ENCODE assay signal across 8 mouse cellular contexts in the genomic region with DNA sequence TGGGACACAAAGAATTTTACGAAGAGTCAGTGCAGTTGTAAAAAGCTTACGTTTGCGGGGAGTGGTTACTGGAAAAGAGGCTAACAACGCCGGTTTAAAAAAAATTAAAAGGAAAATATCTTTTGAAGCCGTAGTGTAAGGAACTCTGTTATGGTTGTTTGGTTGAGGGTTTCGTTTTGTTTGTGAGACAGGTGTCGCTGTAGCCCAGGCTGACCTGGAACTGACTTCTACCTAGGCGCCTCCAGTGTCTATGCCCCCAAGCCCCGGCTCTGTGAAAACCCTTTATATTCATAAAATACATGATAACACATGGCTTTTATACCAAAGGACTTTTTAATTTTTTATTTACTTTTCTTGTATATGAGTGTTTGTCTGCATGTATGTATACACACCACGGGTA. TPM values are rescaled to one million over a fixed set of nuclear protein-coding genes. Genes with fewer than 3 reads are reported as not detected.
DNase-seq lines count a peak whose midpoint lies in the region; ATAC-seq and TF ChIP-seq lines count a peak whose summit lies in the region.

No protein-coding gene starts in this region.

- H3K4me2 ChIP-seq in limb, embryonic 14.5 days (replicated peaks; ENCODE audit: low read depth, low read length, severe bottlenecking), result peak overlapping the region; percentile 60

- peak in 1 of 2 experiments; percentile 10 for DNase-seq in heart, adult 2 months
- no peak for DNase-seq in heart, postnatal 10 days
- peak; percentile 17 for DNase-seq in gonadal fat pad, adult 2 months (ENCODE audit: low read depth)
- DNase-seq in limb, embryonic 14.5 days (ENCODE audit: low spot score), result no peak
- peak; percentile 18 for DNase-seq in neural tube, embryonic 10.5 days (ENCODE audit: extremely low spot score, low spot score)
- no peak for DNase-seq in frontal cortex, adult 2 months (ENCODE audit: extremely low spot score in 1 of 2, low spot score in 1 of 2)
- DNase-seq in ovary, adult 18-20 months (ENCODE audit: low spot score), result no peak

- H3K36me3 ChIP-seq in heart, adult 2 months (ENCODE audit: control insufficient read depth, insufficient read depth, low read length), result no peaks in the 10 kb centered on the region
- peaks cover 1% of the 10 kb centered on the region; the same call in 1 of the 2 replicates for H3K36me3 ChIP-seq in limb, embryonic 14.5 days (ENCODE audit: control insufficient read depth, insufficient read depth, low read length)

- H3K9ac ChIP-seq in heart, adult 2 months (ENCODE audit: low read depth, low read length), result peak overlapping the region; percentile 53
- peak overlapping the region; percentile 49 for H3K9ac ChIP-seq in limb, embryonic 14.5 days (ENCODE audit: low read depth, low read length, severe bottlenecking)

- 3% methylated on average over 11 of the region's 11 CpGs for WGBS in heart, adult 2 months
- 2% methylated on average over 11 of the region's 11 CpGs for WGBS in bone marrow, adult 2 months
- 3% methylated on average over 11 of the region's 11 CpGs for WGBS in limb, embryonic 14.5 days

- TF ChIP-seq EP300 in heart, adult 2 months (IDR thresholded peaks at IDR 0.05; ENCODE audit: insufficient read depth, low read depth, low read length), result no peak

- intact Hi-C loops in heart, adult 2 months (cut with DNase I), result loop anchor here (10.0 kb wide), 2 partner anchors 238 to 328 kb away; no protein-coding TSS in a partner anchor
- intact Hi-C loops in heart, postnatal 10 days (cut with DNase I), result loop anchor here (5.0 to 10.0 kb wide), 2 partner anchors 326 to 412 kb away; a partner anchor contains a TSS

- peaks cover 2% of the 10 kb centered on the region; the same call in 1 of the 2 replicates for H3K4me1 ChIP-seq in heart, adult 2 months (ENCODE audit: control insufficient read depth, insufficient read depth, low read length)
- no peaks in the 10 kb centered on the region; the same call in 1 of the 2 replicates for H3K4me1 ChIP-seq in bone marrow, adult 2 months (ENCODE audit: control insufficient read depth, insufficient read depth, low read length)
- 0 out of 2 replicates have a peak, but pooled peaks cover 3% of the 10 kb centered on the region for H3K4me1 ChIP-seq in limb, embryonic 14.5 days (ENCODE audit: control insufficient read depth, insufficient read depth, low read length)

- peak overlapping the region; percentile 74 for H3K27ac ChIP-seq in heart, adult 2 months
- H3K27ac ChIP-seq in bone marrow, adult 2 months (ENCODE audit: control insufficient read depth, insufficient read depth, low read depth, low read length, poor library complexity), result peak overlapping the region; percentile 64
- H3K27ac ChIP-seq in limb, embryonic 14.5 days (replicated peaks; ENCODE audit: low read depth, low read length), result no peak overlapping the region

- H3K9me3 ChIP-seq in limb, embryonic 14.5 days (ENCODE audit: control insufficient read depth, low read length), result no peaks in the 10 kb centered on the region

- peak; percentile 28; the same call in 1 of the 2 replicates for ATAC-seq in limb, embryonic 14.5 days (ENCODE audit: low FRiP score, low read depth)

- H3K27me3 ChIP-seq in heart, adult 2 months (ENCODE audit: control insufficient read depth, insufficient read depth, low read length), result no peaks in the 10 kb centered on the region
- no peaks in the 10 kb centered on the region for H3K27me3 ChIP-seq in limb, embryonic 14.5 days (ENCODE audit: control insufficient read depth, insufficient read depth, low read length)

- peak; percentile 46 for TF ChIP-seq CTCF in heart, adult 2 months (IDR thresholded peaks at IDR 0.05)
- TF ChIP-seq CTCF in bone marrow, adult 2 months (IDR thresholded peaks at IDR 0.05; ENCODE audit: control insufficient read depth, insufficient read depth, low read length), result peak; percentile 21; the same call in 1 of the 2 replicates

- peak overlapping the region; percentile 64 for H3K4me3 ChIP-seq in heart, adult 2 months
- peak overlapping the region; percentile 98 for H3K4me3 ChIP-seq in bone marrow, adult 2 months (replicated peaks; ENCODE audit: control insufficient read depth, low read depth, low read length)
- H3K4me3 ChIP-seq in limb, embryonic 14.5 days (replicated peaks; ENCODE audit: low read length), result peak overlapping the region; percentile 58

- H3K79me2 ChIP-seq in heart, adult 2 months (replicated peaks; ENCODE audit: control insufficient read depth, insufficient read depth, low read length), result no peaks in the 10 kb centered on the region

- no peak for TF ChIP-seq POLR2A in heart, adult 2 months (IDR thresholded peaks at IDR 0.05; ENCODE audit: insufficient read depth, low read depth, low read length)
- no peak for TF ChIP-seq POLR2A in bone marrow, adult 2 months (IDR thresholded peaks at IDR 0.05; ENCODE audit: borderline replicate concordance, control insufficient read depth, low read depth, low read length)
- no peak for TF ChIP-seq POLR2A in limb, embryonic 14.5 days (IDR thresholded peaks at IDR 0.05; ENCODE audit: borderline replicate concordance, extremely low read depth, insufficient read depth, insufficient read length)

RNA-seq across cellular contexts. Expression of a gene that starts 0.5 kb away (rescaled TPM):
- 1 to 10 TPM; 5.9 TPM for total RNA-seq in heart, adult 2 months (2021)
- 3.0 and 3.2 TPM in 2 replicates for polyA plus RNA-seq in heart, adult 2 months (2012; rRNA removed)
- total RNA-seq in heart, postnatal 10 days (2021), result 10 to 100 TPM in 1 of 2 experiments, 1 to 10 TPM in 1; 9.6 to 10.1 TPM
- polyA plus RNA-seq in bone marrow, adult 2 months (2011; ENCODE audit: insufficient read depth, insufficient read length, low replicate concordance, missing spikeins), result 45.2 and 49.1 TPM in 2 replicates
- polyA plus RNA-seq in gonadal fat pad, adult 2 months (2012; rRNA removed), result 0.95 and 1.3 TPM in 2 replicates
- polyA plus RNA-seq in limb, embryonic 14.5 days (2012; rRNA removed), result 20.5 and 23.5 TPM in 2 replicates
- polyA plus RNA-seq in limb, embryonic 14.5 days (2014; fragmentation: Nextera tagmentation; extraction: Ambion mirVana), result 21.7 and 24.3 TPM in 2 replicates
- polyA plus RNA-seq in frontal cortex, adult 2 months (2012; rRNA removed), result 2.5 and 3.0 TPM in 2 replicates

RNA-seq across cellular contexts. Expression of a gene that starts 7.1 kb away (rescaled TPM):
- total RNA-seq in heart, adult 2 months (2021), result 100 to 1,000 TPM; 150 to 161 TPM
- 55.4 and 84.2 TPM in 2 replicates for polyA plus RNA-seq in heart, adult 2 months (2012; rRNA removed)
- total RNA-seq in heart, postnatal 10 days (2021), result 100 to 1,000 TPM; 130 to 131 TPM
- polyA plus RNA-seq in bone marrow, adult 2 months (2011; ENCODE audit: insufficient read depth, insufficient read length, low replicate concordance, missing spikeins), result 7.8 and 17.8 TPM in 2 replicates
- 23.1 and 24.4 TPM in 2 replicates for polyA plus RNA-seq in gonadal fat pad, adult 2 months (2012; rRNA removed)
- 10.9 and 11.4 TPM in 2 replicates for polyA plus RNA-seq in limb, embryonic 14.5 days (2012; rRNA removed)
- 9.2 and 9.3 TPM in 2 replicates for polyA plus RNA-seq in limb, embryonic 14.5 days (2014; fragmentation: Nextera tagmentation; extraction: Ambion mirVana)
- polyA plus RNA-seq in frontal cortex, adult 2 months (2012; rRNA removed), result 62.4 and 64.8 TPM in 2 replicates

Comparison
In these comparisons a context has a peak if more than half of its experiments do, and no peak if none do; other contexts are left out.
1. DNase-seq: peak in gonadal fat pad, adult 2 months (single experiment) and neural tube, embryonic 10.5 days (single experiment); none in heart, postnatal 10 days (0 of 2), limb, embryonic 14.5 days (single experiment), frontal cortex, adult 2 months (0 of 2) and ovary, adult 18-20 months (single experiment).
2. Peak in every context shown above with its lines, with median percentiles within 50 percentile points of each other: H3K4me3 ChIP-seq.